16 mouse cellular contexts compared by ENCODE assay signal in genomic region chr4:45429451-45429850, GRCm38 (mm10). TPM values are rescaled to one million over a fixed set of nuclear protein-coding genes. Genes with fewer than 3 reads are reported as not detected.
DNase-seq lines count a peak whose midpoint lies in the region; ATAC-seq lines count a peak whose summit lies in the region.
"Had no signal": no experiment of that assay in that cellular context is flagged by ENCODE, and none has a peak within 500 bp of the region (broad histone marks: within the 10 kb centered on the region; RNA-seq: fewer than 3 reads in every experiment).

No protein-coding gene starts in this region.

- no peak overlapping the region for H3K9ac ChIP-seq in midbrain, embryonic 13.5 days (replicated peaks)
- H3K9ac ChIP-seq in forebrain, embryonic 15.5 days (replicated peaks): no peak overlapping the region
- H3K9ac ChIP-seq: heart, embryonic 15.5 days; hindbrain, embryonic 15.5 days; liver, embryonic 14.5 days had no signal

- H3K4me3 ChIP-seq in midbrain, embryonic 13.5 days (replicated peaks): no peak overlapping the region
- no peak overlapping the region for H3K4me3 ChIP-seq in midbrain, embryonic 10.5 days
- no peak overlapping the region for H3K4me3 ChIP-seq in forebrain, embryonic 15.5 days
- H3K4me3 ChIP-seq: heart, embryonic 15.5 days; hindbrain, embryonic 15.5 days had no signal

- 0 out of 2 replicates have a peak, but pooled peaks cover 5% of the 10 kb centered on the region for H3K27me3 ChIP-seq in midbrain, embryonic 13.5 days
- 0 out of 2 replicates have a peak, but pooled peaks cover 4% of the 10 kb centered on the region for H3K27me3 ChIP-seq in midbrain, embryonic 10.5 days (ENCODE audit: low read depth, poor library complexity, severe bottlenecking)
- no peaks in the 10 kb centered on the region for H3K27me3 ChIP-seq in forebrain, embryonic 15.5 days
- H3K27me3 ChIP-seq: heart, embryonic 15.5 days; hindbrain, embryonic 15.5 days had no signal

- peak overlapping the region; percentile 55; the same call in 1 of the 2 replicates for H3K27ac ChIP-seq in midbrain, embryonic 13.5 days
- H3K27ac ChIP-seq in midbrain, embryonic 10.5 days (replicated peaks): no peak overlapping the region
- H3K27ac ChIP-seq in forebrain, embryonic 15.5 days (replicated peaks): peak overlapping the region; percentile 52
- H3K27ac ChIP-seq: heart, embryonic 15.5 days; hindbrain, embryonic 15.5 days; liver, embryonic 14.5 days had no signal

- H3K9me3 ChIP-seq in midbrain, embryonic 13.5 days: no peaks in the 10 kb centered on the region
- H3K9me3 ChIP-seq in midbrain, embryonic 10.5 days (replicated peaks): no peaks in the 10 kb centered on the region
- H3K9me3 ChIP-seq in forebrain, embryonic 15.5 days: no peaks in the 10 kb centered on the region
- H3K9me3 ChIP-seq: heart, embryonic 15.5 days; hindbrain, embryonic 15.5 days had no signal

- no peak for ATAC-seq in midbrain, embryonic 13.5 days
- peak; percentile 21; the same call in 1 of the 2 replicates for ATAC-seq in forebrain, embryonic 15.5 days (replicated peaks)

- 59% methylated on average over 7 of the region's 7 CpGs for WGBS in midbrain, embryonic 13.5 days
- WGBS in midbrain, embryonic 10.5 days: 87% methylated on average over 7 of the region's 7 CpGs
- 46% methylated on average over 7 of the region's 7 CpGs for WGBS in forebrain, embryonic 15.5 days

- peaks cover 53% of the 10 kb centered on the region for H3K4me1 ChIP-seq in midbrain, embryonic 13.5 days (replicated peaks)
- H3K4me1 ChIP-seq in midbrain, embryonic 10.5 days: peaks cover 41% of the 10 kb centered on the region
- peaks cover 72% of the 10 kb centered on the region for H3K4me1 ChIP-seq in forebrain, embryonic 15.5 days

- H3K36me3 ChIP-seq in midbrain, embryonic 13.5 days: no peaks in the 10 kb centered on the region
- H3K36me3 ChIP-seq in midbrain, embryonic 10.5 days: no peaks in the 10 kb centered on the region
- H3K36me3 ChIP-seq in forebrain, embryonic 15.5 days: no peaks in the 10 kb centered on the region
- H3K36me3 ChIP-seq: heart, embryonic 15.5 days; hindbrain, embryonic 15.5 days had no signal

- peak; percentile 17 for DNase-seq in cerebellum, adult 11 months
- no peak for DNase-seq in cerebellum, postnatal 4 days (ENCODE audit: low spot score in 2 of 2)
- DNase-seq in midbrain, embryonic 10.5 days (ENCODE audit: low spot score): no peak
- DNase-seq in cerebellum, adult 8-10 months: peak; percentile 23
- no peak for DNase-seq in right cerebral cortex, postnatal 10 days (ENCODE audit: low spot score in 2 of 2)
- no peak for DNase-seq in left cerebral cortex, postnatal 25 days (ENCODE audit: low spot score in 2 of 2)
- DNase-seq: heart, adult 11 months; kidney, adult 2 months; kidney, postnatal 4 days; right cerebral cortex, postnatal 25 days; thymus, postnatal 4 days had no signal

- intact Hi-C loops in left cerebral cortex, postnatal 25 days (cut with DNase I): no loop called here

- no peak overlapping the region for H3K4me2 ChIP-seq in midbrain, embryonic 13.5 days (replicated peaks)
- no peak overlapping the region for H3K4me2 ChIP-seq in forebrain, embryonic 15.5 days (replicated peaks)
- H3K4me2 ChIP-seq: heart, embryonic 15.5 days; hindbrain, embryonic 15.5 days had no signal

RNA-seq across cellular contexts. Expression of gene Slc25a51, which starts 20.9 kb away (rescaled TPM):
- 73.7 and 76.5 TPM in 2 replicates for polyA plus RNA-seq in midbrain, embryonic 13.5 days (2015; fragmentation: Nextera tagmentation; extraction: Ambion mirVana)
- polyA plus RNA-seq in midbrain, embryonic 10.5 days (2016; fragmentation: Nextera tagmentation; extraction: Ambion mirVana): 78.3 and 80.1 TPM in 2 replicates
- polyA plus RNA-seq in forebrain, embryonic 15.5 days (2015; fragmentation: Nextera tagmentation; extraction: Ambion mirVana): 86.1 and 87.3 TPM in 2 replicates
- 100 to 1,000 TPM; 118 to 120 TPM for total RNA-seq in left cerebral cortex, postnatal 25 days (2021)

Comparison
In these comparisons a context has a peak if more than half of its experiments do, and no peak if none do; other contexts are left out.
1. DNase-seq: peak in cerebellum, adult 11 months (single experiment) and cerebellum, adult 8-10 months (single experiment); none in cerebellum, postnatal 4 days (0 of 2), midbrain, embryonic 10.5 days (single experiment), right cerebral cortex, postnatal 10 days (0 of 2) and left cerebral cortex, postnatal 25 days (0 of 2).